Mouse (Mus musculus) small intestine, adult 2 months (tissue): Measurements from ENCODE around the gene Grifin.

Experiments used
- CTCF ChIP-seq: fragments of 200-500 bp; IDR thresholded peaks from 2 replicates; pipeline ENCODE4 v1.5.1; 2012; ENCODE audit warnings: low read depth, mild to moderate bottlenecking, control low read depth, inconsistent platforms, low read length, moderate library complexity, mixed read lengths; ENCODE audit not compliant: insufficient replicate concordance, insufficient read length; ENCODE audit errors: extremely low read depth
- POLR2A ChIP-seq: fragments of 200-500 bp; IDR thresholded peaks from 2 replicates; pipeline ENCODE4 v1.6.1; 2012; ENCODE audit warnings: low read depth, mild to moderate bottlenecking, control low read depth, inconsistent platforms, low read length, moderate library complexity

- TF ChIP-seq CTCF (no peak), POLR2A (peak; percentile 89)
Measured at GRCm38 (mm10) chr5:140607001-140607835, 42.3 kb upstream of the Grifin start, which contains the start of gene Lfng.
